Mouse (Mus musculus): Measurements from ENCODE around the gene Aurkb. TPM values are rescaled to one million over a fixed set of nuclear protein-coding genes. Genes with fewer than 3 reads are reported as not detected.

The Aurkb gene
- polyA plus RNA-seq, 1 experiment, result 108 TPM

DNA sequence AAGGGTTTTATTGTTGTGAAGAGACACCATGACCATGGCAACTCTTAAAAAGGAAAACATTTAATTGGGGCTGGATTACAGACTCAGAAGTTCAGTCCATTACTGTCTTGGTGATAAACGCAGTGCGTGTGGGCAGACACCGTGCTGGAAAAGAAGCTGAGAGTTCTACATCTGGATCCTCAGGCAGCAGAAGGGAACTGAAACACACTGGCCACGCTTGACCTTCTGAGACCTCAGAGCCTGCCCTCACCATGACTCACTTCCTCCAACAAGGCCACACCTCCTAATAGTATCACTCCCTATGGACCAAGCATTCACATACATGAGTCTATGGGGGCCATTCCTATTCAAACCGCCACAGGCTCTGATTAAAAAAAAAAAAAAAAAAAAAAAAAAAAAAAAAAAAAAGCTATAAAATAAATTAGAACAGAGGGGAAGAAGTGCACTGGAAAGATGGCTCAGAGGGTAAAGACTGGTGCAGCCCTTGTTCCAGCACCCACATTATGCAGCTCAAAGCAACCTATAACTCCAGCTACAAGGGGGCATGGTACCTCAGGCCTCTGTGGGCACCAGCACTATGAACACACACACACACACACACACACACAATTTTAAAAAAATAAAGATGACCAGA lies 33.5 kb downstream of the Aurkb start:
- no peaks in the 10 kb centered on the region for H3K36me3 ChIP-seq (ENCODE audit: control insufficient read depth, insufficient read depth, low read length, poor library complexity, severe bottlenecking)
- H3K9me3 ChIP-seq (replicated peaks; ENCODE audit: control insufficient read depth, insufficient read depth, low read length, poor library complexity, severe bottlenecking), result 0 out of 2 replicates have a peak, but pooled peaks cover 2% of the 10 kb centered on the region
- no peaks in the 10 kb centered on the region for H3K27me3 ChIP-seq (ENCODE audit: control insufficient read depth, insufficient read depth, low read length, poor library complexity, severe bottlenecking)
- peaks cover 3% of the 10 kb centered on the region for H3K4me1 ChIP-seq (ENCODE audit: control insufficient read depth, insufficient read depth, low read length)
- H3K4me3 ChIP-seq (ENCODE audit: low read depth, low read length), result no peak overlapping the region
- TF ChIP-seq POLR2A (IDR thresholded peaks at IDR 0.05; ENCODE audit: insufficient read depth, low read length), result no peak
- no peak for TF ChIP-seq EP300 (IDR thresholded peaks at IDR 0.05; ENCODE audit: insufficient read depth, low read depth, low read length)
- TF ChIP-seq CTCF (IDR thresholded peaks at IDR 0.05; ENCODE audit: low read depth, low read length), result no peak
- H3K27ac ChIP-seq (ENCODE audit: insufficient read depth, low read length), result no peak overlapping the region
- H3K9ac ChIP-seq (ENCODE audit: low read depth, poor library complexity, severe bottlenecking), result no peak overlapping the region

DNA sequence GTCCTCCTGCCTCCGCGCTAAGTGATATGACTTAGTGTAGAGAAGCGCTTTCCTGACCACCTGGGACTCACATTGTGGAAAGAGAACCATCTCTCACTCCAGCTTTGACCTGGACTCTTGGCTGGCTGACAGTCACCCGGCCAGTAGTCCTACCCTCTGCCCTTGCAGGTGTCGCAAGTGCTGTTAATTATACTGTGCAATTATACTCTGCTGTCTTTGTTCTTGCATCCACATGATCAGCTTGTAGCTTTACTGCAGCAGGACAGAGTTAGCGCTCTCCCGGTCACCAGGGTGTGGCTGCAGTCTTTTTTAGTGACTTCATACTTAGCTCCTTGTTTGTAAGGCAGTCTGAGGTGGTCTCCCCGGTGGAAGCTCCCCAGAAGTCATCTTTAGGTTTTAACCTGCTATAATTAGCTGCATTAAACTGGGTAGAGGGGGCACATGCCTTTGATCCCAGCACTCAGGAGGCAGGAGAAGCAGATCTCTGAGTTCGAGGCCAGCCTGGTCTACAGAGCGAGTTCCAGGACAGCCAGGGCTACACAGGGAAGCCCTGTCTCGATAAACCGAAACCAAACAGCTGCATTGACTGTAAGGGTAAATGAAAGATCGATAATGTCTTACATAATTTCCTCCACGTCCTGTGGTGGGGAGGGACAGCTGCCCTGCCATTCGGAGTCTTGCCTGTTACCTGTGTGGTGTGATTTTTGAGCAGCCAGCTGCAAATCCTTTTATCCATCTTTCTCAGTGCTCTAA lies 34.8 kb downstream of the Aurkb start:
- no peak overlapping the region for H3K27ac ChIP-seq (ENCODE audit: insufficient read depth, low read length)
- 0 out of 2 replicates have a peak, but pooled peaks cover 2% of the 10 kb centered on the region for H3K9me3 ChIP-seq (replicated peaks; ENCODE audit: control insufficient read depth, insufficient read depth, low read length, poor library complexity, severe bottlenecking)
- no peaks in the 10 kb centered on the region for H3K27me3 ChIP-seq (ENCODE audit: control insufficient read depth, insufficient read depth, low read length, poor library complexity, severe bottlenecking)
- no peaks in the 10 kb centered on the region for H3K36me3 ChIP-seq (ENCODE audit: control insufficient read depth, insufficient read depth, low read length, poor library complexity, severe bottlenecking)
- H3K4me3 ChIP-seq (ENCODE audit: low read depth, low read length), result no peak overlapping the region
- H3K9ac ChIP-seq (ENCODE audit: low read depth, poor library complexity, severe bottlenecking), result no peak overlapping the region
- TF ChIP-seq POLR2A (IDR thresholded peaks at IDR 0.05; ENCODE audit: insufficient read depth, low read length) (no peak), EP300 (IDR thresholded peaks at IDR 0.05; ENCODE audit: insufficient read depth, low read depth, low read length) (no peak), CTCF (IDR thresholded peaks at IDR 0.05; ENCODE audit: low read depth, low read length) (no peak)
- H3K4me1 ChIP-seq (ENCODE audit: control insufficient read depth, insufficient read depth, low read length), result no peaks in the 10 kb centered on the region

DNA sequence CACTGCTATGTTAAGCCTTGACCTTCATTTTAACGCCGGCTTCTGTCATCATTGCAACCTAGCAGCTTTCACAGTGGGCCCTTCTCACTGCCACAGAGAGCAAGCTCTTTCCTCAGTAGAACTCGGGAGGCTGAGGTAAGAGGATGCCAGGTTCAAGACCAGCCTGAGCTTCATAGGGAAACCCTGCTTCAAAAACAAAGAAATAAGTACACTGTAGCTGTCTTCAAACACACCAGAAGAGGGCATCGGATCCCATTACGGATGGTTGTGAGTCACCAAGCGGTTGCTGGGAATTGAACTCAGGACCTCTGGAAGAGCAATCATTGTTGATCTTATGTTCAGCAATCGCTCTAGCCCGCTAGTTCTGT lies 35.4 kb downstream of the Aurkb start:
- H3K36me3 ChIP-seq (ENCODE audit: control insufficient read depth, insufficient read depth, low read length, poor library complexity, severe bottlenecking), result no peaks in the 10 kb centered on the region
- TF ChIP-seq EP300 (IDR thresholded peaks at IDR 0.05; ENCODE audit: insufficient read depth, low read depth, low read length) (no peak), POLR2A (IDR thresholded peaks at IDR 0.05; ENCODE audit: insufficient read depth, low read length) (no peak), CTCF (IDR thresholded peaks at IDR 0.05; ENCODE audit: low read depth, low read length) (no peak)
- 0 out of 2 replicates have a peak, but pooled peaks cover 2% of the 10 kb centered on the region for H3K9me3 ChIP-seq (replicated peaks; ENCODE audit: control insufficient read depth, insufficient read depth, low read length, poor library complexity, severe bottlenecking)
- H3K27me3 ChIP-seq (ENCODE audit: control insufficient read depth, insufficient read depth, low read length, poor library complexity, severe bottlenecking), result no peaks in the 10 kb centered on the region
- no peak overlapping the region for H3K9ac ChIP-seq (ENCODE audit: low read depth, poor library complexity, severe bottlenecking)
- H3K4me1 ChIP-seq (ENCODE audit: control insufficient read depth, insufficient read depth, low read length), result no peaks in the 10 kb centered on the region
- H3K4me3 ChIP-seq (ENCODE audit: low read depth, low read length), result no peak overlapping the region
- no peak overlapping the region for H3K27ac ChIP-seq (ENCODE audit: insufficient read depth, low read length)

DNA sequence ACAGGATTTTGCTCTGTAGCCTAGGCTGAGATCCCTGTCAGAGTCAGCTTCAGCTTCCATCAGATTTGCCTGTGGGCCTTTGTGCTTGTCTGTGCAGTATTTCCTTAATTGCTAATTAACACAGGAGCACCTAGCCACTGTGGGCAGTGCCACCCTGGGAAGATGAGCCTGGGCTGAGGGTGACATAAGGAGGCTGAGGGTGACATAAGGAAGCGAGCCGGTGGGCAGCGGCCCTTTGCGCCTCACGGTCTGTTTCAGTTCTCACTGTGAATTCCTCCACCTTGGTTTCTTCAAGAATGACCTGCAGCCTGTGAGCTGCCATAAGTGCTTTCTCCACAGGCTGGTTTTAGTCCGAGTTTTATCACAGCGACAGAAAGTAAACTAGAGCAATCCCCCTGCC lies 36.2 kb downstream of the Aurkb start:
- 0 out of 2 replicates have a peak, but pooled peaks cover 2% of the 10 kb centered on the region for H3K9me3 ChIP-seq (replicated peaks; ENCODE audit: control insufficient read depth, insufficient read depth, low read length, poor library complexity, severe bottlenecking)
- H3K27ac ChIP-seq (ENCODE audit: insufficient read depth, low read length), result no peak overlapping the region
- H3K4me3 ChIP-seq (ENCODE audit: low read depth, low read length), result no peak overlapping the region
- H3K9ac ChIP-seq (ENCODE audit: low read depth, poor library complexity, severe bottlenecking), result no peak overlapping the region
- no peak for TF ChIP-seq CTCF (IDR thresholded peaks at IDR 0.05; ENCODE audit: low read depth, low read length)
- H3K27me3 ChIP-seq (ENCODE audit: control insufficient read depth, insufficient read depth, low read length, poor library complexity, severe bottlenecking), result no peaks in the 10 kb centered on the region
- peaks cover under 1% of the 10 kb centered on the region for H3K4me1 ChIP-seq (ENCODE audit: control insufficient read depth, insufficient read depth, low read length)
- no peaks in the 10 kb centered on the region for H3K36me3 ChIP-seq (ENCODE audit: control insufficient read depth, insufficient read depth, low read length, poor library complexity, severe bottlenecking)

DNA sequence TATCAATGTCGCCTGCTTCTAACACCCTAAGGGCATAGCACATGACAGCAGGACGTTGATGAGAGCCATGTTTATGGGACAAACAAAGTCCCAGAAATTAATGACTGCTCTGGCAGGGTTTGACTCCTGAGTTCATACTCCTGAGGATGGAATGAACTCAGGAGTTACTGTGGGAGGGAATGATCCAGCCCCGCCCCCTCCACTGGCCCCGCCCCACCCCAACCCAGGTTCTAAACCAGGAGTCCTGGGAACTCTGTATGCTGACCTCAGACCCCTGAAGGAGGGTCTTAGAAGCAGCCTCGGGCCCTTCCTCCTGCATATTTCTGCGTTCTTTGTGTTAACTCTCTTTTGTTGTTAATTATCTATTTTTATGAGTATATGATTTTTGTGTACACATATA lies 40.2 kb downstream of the Aurkb start:
- H3K9ac ChIP-seq (ENCODE audit: low read depth, poor library complexity, severe bottlenecking), result no peak overlapping the region
- no peaks in the 10 kb centered on the region for H3K27me3 ChIP-seq (ENCODE audit: control insufficient read depth, insufficient read depth, low read length, poor library complexity, severe bottlenecking)
- no peak overlapping the region for H3K4me3 ChIP-seq (ENCODE audit: low read depth, low read length)
- H3K4me1 ChIP-seq (ENCODE audit: control insufficient read depth, insufficient read depth, low read length), result peaks cover 2% of the 10 kb centered on the region
- 0 out of 2 replicates have a peak, but pooled peaks cover 2% of the 10 kb centered on the region for H3K9me3 ChIP-seq (replicated peaks; ENCODE audit: control insufficient read depth, insufficient read depth, low read length, poor library complexity, severe bottlenecking)
- H3K27ac ChIP-seq (ENCODE audit: insufficient read depth, low read length), result no peak overlapping the region
- H3K36me3 ChIP-seq (ENCODE audit: control insufficient read depth, insufficient read depth, low read length, poor library complexity, severe bottlenecking), result peaks cover 8% of the 10 kb centered on the region
- TF ChIP-seq EP300 (IDR thresholded peaks at IDR 0.05; ENCODE audit: insufficient read depth, low read depth, low read length) (no peak), CTCF (IDR thresholded peaks at IDR 0.05; ENCODE audit: low read depth, low read length) (no peak), POLR2A (IDR thresholded peaks at IDR 0.05; ENCODE audit: insufficient read depth, low read length) (no peak)

DNA sequence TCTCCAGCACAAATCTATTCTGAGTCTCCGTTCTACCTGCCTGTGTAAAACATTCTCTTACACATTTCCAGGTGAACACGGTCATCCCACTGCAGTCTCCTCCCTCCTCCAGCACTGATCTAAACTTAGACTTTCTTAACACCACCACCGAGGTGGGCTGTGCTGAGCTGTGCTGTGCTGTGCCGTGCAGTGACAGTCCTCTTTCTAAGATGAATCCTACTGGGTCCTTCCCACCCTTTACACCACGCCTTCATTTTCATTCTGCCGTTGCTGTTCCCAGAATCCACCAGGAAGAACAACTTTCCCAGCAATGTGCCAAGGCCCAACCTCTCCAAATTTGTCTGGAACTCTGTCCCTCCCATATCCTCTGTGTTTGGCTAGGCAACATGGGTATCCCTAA lies 40.9 kb downstream of the Aurkb start:
- 0 out of 2 replicates have a peak, but pooled peaks cover 2% of the 10 kb centered on the region for H3K9me3 ChIP-seq (replicated peaks; ENCODE audit: control insufficient read depth, insufficient read depth, low read length, poor library complexity, severe bottlenecking)
- peaks cover 8% of the 10 kb centered on the region for H3K36me3 ChIP-seq (ENCODE audit: control insufficient read depth, insufficient read depth, low read length, poor library complexity, severe bottlenecking)
- H3K4me3 ChIP-seq (ENCODE audit: low read depth, low read length), result no peak overlapping the region
- no peak overlapping the region for H3K27ac ChIP-seq (ENCODE audit: insufficient read depth, low read length)
- H3K4me1 ChIP-seq (ENCODE audit: control insufficient read depth, insufficient read depth, low read length), result peaks cover 2% of the 10 kb centered on the region
- no peaks in the 10 kb centered on the region for H3K27me3 ChIP-seq (ENCODE audit: control insufficient read depth, insufficient read depth, low read length, poor library complexity, severe bottlenecking)
- no peak overlapping the region for H3K9ac ChIP-seq (ENCODE audit: low read depth, poor library complexity, severe bottlenecking)
- TF ChIP-seq POLR2A (IDR thresholded peaks at IDR 0.05; ENCODE audit: insufficient read depth, low read length) (no peak), EP300 (IDR thresholded peaks at IDR 0.05; ENCODE audit: insufficient read depth, low read depth, low read length) (no peak), CTCF (IDR thresholded peaks at IDR 0.05; ENCODE audit: low read depth, low read length) (no peak)
